Mouse (Mus musculus) cerebellum, adult 8-10 months (tissue): ENCODE data around the gene Prickle4.
A peak's percentile ranks its signal among the peaks of the same experiment; 100 is the strongest.

Experiments
- DNase-seq: peaks from one replicate; pipeline ENCODE4 v3.0.0; 2022

Prickle4 gene

DNA sequence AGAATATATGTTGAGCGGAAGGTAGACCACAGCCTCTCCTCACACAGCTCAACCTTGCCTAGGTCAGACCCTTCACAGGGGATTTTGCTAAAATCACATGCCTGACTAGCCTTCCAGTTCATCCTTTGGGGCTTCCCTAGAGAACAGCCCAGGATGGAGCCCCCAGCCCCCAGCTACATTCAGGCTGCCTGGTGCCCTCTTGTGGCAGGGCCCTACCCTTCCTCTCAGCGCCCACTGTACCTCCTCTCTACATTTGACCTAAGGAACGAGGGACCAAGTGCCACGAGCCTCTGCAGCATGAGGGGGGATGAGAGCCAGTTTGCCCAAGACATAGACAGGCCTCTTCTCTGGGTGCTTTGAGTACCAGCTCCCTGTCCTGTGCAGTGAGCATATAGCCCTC, 10.2 kb upstream of the Prickle4 start:
- no peak for DNase-seq

DNA sequence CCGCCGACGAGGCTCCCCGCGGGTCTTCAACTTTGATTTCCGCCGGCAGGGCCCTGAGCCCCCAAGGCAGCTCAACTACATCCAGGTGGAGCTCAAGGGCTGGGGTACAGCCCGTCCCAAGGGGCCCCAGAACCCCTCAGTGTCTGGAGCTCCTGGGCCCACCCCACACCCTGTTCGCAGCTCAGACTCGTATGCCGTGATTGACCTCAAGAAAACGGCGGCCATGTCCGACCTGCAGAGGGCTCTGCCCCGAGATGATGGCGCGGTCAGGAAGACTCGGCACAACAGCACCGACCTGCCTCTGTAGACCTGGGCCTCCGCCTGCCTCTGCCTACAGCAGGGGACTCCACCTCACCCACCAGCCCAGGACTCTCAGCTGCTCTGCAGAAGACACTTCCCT, 9.0 kb upstream of the Prickle4 start:
- no peak for DNase-seq

DNA sequence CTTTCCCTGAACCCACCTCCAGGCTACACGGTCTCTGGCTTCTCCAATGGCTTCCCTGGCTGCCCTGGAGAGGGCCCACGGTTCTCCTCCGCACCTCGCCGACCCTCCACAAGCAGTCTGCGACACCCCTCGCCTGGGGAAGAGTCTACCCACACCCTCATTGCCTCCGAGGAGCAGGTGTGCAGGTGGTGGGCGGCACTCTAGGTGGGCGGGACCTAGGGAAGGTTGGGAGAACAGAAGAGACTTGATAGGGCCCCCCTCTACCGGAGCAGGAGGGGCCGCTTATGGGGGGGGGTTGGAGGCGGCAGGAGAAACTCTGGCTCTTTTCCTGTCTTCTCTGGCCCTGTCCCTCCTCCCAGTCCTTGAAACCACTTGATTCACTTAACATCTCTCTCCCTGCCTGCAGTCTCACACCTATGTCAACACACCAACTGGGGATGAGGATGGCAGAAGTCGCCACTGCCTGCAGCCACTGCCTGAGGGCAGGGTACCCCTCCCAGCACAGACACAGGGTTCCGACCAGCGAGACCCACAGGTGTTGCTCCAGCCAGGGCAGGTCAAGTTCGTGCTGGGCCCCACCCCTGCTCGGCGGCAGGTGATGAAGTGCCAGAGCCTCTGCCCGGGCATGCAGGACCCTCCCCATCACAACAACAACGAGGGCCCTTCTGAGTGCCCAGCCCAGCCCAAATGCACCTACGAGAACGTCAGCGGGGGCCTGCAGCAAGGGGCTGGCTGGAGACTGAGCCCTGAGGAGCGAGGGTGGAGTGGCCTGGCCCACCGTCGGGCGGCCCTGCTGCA, 8.2 kb upstream of the Prickle4 start:
- DNase-seq, result no peak

DNA sequence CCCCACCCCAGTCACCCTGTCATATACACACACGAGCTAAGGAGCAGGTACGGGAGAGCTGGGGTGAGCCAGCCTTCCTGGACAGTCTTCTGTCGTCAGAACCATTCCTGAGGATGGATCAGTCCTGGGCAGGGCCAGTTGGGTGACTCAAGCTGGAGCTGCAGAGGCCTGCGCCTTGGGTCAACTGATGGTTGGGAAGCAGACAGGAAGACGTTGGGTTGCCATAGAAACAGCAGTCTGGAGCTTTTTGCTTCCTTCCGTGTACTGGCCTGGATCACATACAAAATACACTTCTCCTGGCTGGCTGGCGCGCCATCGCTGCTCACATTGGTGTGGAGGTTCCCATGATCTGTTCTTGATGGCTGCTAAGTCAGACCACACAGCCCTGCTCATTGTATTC, 7.3 kb upstream of the Prickle4 start:
- no peak for DNase-seq

DNA sequence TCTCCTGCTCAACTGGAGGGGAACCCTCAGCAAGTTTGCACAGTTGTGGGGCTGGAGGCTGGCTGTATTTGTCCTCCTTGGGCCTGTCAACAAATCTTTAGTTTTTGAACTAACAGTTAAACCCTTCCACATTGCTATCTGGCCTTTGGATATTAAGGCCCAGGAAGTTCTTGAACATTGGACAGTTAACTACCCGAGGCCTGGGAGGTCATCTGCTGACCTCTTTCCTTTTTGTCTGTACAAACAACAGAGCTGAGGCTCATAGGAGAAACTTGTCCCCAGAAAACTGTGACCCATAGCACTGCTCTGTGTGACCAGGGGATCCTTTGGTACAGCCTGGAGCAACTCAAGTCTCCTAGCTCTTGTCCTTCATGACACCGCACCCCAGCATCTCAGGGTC, 4.5 kb upstream of the Prickle4 start:
- no peak for DNase-seq

DNA sequence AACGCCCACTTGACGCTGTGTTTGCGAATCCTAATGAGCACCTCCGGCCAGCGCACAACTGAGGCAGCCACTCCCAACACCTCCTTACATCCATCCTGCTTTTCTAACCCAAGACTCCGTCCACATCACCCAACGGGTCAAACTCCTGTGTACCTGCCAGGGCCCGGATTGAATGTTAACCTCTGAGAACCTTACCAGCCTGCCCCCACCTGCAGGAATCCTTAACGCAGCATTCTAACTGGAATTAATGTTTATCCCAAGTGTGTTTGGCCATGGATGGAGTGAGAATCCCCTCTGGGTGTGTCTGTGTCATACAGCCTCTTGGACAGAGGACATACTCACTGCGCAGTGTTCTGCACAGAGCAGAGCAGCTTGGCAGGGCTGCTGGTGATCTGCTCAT, 3.6 kb upstream of the Prickle4 start:
- DNase-seq, result no peak

DNA sequence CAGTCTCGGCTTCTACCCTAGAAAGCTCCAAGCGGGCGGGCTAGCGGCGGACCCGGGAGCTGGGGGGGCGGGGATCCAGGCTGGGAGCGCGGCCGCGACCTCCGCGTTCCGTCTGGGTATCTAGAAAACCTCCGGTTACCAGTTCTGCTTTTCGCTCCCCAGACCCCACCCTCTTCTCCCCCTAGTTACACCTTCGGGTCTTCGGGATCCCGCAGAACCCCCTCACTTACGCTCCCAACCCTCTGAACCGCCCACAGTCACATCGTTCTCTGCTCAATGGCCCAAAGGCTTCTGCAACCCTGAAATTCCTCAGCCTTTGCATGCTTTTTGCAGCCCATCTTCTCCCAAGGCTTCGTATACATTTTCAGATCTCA, 788 bp upstream of the Prickle4 start:
- DNase-seq, result no peak

DNA sequence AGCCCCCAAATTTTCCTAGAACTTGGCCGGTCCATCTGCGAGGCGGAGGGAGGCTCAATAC, 264 bp downstream of the Prickle4 start, which contains the start of gene Gm21981:
Gm21981 (minus strand) TSS at position 14 of the 61 bp plus-strand sequence.
- no peak for DNase-seq

DNA sequence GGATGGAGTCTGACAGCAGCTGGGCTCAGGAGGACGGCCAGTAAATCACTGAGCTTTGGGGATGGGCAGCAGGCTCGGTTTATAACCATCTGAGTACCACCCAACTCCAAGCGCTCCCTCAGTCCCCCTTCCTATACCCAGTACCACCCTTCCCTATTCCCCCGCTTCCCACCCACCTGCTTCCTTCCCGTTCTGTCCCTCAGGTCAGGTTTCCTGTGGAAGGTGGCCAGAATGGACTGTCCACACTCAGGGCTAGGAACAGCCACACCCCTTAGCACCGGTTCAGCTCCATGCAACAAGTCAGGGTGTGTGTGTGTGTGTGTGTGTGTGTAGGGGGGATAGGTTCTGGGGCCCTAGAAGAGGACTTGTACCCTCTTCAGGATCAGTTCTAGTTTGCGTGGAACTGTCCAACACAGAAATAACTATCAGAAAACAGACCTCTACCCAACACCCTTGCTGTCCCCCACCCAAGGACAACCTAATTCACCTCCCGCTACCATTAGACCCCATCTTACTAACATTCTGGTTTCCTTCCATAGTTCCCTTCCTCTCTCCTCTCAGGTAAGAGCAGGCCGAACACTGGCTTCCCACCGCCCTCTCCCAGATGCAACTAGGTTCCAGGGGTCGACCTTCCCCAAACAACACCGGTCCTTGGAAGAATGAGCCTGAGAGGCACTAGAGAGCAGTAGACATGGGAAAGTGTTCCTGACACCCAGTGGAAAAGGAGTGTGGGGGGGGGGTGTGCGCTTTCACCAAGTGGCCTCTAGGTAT, 680 bp downstream of the Prickle4 start:
- DNase-seq, result no peak

DNA sequence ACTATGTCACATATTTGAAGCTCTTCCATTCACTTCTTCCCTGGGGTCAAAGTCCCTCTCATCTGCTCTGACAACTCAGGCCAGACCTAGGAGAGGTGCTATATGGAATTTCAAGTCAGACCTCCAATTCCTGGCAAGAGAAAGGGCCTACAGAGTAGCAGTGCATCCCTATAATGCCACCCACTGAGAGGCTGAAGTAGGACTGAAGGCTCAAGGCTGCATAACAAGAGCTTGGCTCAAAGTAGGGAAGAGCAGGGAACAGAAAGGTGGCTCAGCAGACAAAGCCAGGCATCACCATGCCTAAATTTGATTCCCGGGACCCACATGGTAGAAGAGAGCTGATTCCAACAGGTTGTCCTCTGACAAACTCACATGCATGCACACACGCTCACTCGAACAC, 2.9 kb downstream of the Prickle4 start:
- DNase-seq, result no peak

DNA sequence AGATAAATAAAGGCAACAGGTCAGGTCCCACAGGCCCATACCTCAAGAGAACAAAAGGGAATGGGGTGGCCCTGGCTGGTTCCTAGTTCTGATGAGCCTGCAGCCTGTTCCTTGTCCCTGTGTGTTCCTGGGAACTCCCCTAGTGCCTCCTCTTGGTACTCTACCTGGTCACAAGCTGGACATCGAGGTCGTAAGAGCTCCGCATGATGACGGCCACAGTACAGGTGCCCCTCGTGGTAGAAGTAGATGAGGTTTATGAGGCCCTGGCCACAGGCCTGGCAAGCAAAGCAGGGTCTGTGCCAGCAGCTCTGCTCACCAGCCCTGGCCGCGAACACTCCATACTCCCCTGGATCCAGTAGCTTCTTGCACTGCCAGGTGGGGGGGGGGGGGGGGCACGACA, 4.6 kb downstream of the Prickle4 start:
- no peak for DNase-seq

DNA sequence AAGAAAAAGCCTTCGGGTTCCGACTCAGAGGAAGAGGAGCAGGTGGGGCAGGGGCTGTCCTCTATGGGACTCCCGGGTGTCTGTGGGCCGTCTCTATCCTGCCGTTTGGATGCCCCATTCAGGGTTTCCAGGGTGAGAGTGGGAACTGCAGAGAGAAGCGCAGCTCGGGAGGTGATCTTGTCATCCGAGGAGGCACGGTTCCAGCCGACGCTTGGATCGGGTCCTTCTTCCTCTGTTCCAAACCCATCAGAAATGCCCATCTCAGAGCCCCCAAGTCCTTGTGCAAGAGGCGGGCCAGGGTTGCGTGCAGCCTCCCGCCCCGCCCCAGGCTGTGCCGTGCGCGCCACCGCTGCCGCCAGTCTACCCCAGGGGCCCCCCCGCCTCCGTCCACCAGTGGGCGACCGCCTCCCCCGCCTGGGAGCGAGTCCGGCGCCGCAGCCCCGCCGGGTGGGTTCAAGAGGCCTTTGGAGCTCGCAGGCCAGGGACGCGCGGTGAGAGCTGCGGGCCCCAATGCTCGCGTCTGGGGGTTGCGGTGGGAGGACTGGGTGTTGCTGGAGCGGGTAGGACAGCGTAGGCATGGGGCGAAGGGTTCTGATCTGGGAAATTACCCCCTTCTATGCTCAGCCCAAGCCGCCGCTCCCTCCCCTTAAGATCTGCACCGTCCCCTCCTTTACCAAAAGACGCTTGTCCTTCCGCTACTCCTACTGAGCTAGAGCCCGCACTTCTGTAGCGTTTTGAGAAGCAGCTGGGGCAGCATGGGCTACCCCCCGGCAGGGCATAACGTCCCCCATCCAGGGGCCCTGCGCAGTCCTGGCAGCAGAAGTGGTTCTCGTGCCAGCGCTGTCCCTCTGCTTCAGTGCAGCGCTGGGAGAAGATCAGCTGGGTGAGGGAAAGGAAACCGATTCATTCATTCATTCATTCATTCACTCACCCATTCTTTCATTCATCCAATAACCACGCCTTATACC, 5.6 kb downstream of the Prickle4 start, which contains the start of gene Frs3:
Frs3 (plus strand) TSS at position 423 of the 968 bp plus-strand sequence.
- DNase-seq, result peak; percentile 74

DNA sequence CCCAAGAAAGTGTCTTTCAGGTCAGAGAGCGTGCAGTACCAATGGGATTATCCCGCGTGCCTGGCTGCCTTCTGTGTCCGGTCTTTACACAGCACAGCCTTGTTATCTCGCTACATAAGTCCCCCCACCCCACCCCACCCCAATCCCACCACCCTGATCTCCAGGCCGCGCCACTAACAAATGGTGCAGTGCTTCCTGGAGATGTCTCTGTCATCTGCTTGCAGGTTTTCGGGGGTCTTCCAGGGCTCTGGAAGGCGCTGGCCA, 6.3 kb downstream of the Prickle4 start, which contains the start of gene Tomm6:
Tomm6 (minus strand) TSS at position 43 of the 264 bp plus-strand sequence.
- no peak for DNase-seq

DNA sequence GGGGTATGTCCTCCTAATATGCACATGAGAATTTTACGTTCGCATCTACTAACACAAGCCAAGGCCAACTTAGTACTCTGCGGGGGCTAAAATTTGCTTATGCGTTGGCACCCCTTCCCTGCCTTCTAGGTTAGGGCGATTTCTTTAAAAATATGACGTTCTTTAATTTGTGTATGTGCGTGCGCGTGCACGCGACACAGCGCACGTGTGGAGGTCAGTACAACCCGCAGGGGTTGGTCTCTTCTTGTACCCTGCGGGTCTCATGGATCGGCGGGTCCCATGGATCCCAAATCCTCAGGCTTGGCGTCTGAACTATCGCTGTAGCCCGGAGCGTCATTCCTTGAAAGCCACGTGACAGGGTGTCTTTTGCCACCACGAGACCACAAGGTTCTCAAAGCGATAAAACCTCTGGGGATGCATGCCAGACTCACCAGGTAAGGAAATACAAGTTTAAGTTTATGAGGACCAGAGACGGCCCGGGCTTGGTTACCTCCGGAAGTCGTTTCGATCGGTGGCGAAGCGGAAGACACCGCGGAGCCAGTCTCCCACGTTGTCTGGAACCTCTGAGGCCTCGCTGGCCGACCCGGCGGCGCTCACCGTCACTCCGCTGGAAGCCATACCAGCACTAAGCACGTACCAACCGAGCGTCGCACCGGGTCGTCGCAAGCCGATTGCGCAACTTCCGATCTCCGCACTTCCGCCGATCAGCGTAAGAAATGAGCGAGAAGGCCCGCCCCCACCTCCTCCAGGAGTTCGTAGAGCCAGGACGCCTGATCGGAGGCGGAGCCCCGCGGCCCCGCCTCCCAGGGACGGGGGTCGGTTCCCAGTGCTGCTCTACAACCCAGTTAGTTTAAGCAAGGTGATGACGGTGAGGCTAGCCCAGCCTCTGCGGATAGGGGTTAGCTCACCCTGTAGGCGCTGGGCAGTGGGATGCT, 6.9 kb downstream of the Prickle4 start:
- DNase-seq, result peak; percentile 92

DNA sequence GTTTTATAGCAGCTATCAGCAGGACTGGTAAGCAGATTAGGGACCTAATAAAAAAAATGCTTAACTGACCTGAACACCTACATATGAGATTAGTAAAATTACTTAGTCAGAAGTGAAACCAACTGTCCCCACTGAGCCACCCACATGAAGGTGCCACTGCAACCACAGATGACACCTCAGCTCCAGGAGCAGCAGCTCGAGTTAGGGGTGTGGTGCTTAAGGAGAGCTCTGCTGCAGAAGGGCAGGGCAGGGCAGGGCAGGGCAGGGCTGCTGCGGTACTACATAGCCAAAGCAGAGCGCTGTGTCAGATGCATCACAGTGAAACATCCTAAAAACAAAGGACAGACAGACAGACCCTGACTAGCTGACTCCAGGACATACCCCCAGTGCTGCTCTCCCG, 11.7 kb downstream of the Prickle4 start:
- no peak for DNase-seq

DNA sequence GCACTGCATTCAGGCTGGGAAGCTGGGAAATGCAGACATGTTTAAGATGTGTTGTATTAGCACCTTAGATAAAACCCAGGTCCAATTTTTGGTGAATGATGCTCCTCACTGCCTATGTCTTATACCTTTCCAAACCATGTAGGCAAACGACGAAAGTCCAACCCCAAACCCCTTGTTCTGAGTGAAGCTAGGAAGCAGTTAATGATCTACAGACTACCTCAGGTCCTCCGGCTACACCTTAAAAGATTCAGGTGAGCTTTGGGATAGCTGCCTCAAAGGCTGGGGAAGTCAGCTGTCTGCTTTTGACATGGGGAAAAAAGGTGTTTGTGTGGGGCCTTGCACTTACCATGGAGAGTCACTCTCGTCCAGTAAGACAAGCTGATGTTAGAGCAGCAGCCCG, 15.8 kb downstream of the Prickle4 start:
- no peak for DNase-seq

DNA sequence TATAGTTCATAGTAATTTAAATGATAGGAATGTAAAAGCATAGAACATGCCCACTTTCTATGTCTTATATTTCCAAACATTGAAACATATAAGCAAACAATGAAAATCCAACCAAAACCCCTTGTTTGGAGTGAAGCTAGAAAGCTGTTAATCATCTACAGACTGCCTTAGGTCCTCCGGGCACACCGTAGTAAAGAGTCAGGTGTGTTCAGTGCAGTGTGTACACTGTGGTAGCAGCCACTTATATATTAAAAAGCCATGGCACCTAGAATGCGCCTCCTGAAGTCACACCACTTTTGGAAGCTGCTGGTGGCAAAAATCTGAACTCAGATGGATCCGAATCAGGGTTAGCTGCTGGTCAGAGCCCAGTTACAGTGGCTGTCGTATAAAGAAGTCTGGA, 16.3 kb downstream of the Prickle4 start:
- DNase-seq, result no peak

DNA sequence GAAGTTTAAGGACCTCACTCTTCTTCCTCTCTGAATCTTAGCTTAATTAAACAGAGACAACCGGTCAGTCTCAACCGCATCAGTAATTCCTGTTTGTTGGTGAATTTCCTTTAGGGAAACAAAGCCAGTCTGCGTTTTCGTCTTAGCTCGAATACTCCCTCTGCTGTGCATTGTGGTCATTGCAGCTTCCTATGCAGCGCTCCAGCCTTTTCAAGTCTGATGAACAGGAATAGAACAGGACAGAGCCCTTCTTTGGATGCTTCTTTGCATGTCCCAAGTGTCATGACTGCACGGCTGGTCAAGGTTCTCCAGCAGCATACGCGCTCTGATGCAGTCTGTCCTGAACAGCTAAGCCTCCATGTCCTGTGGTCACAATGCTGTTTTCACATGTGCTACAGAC, 18.0 kb downstream of the Prickle4 start:
- peak; percentile 67 for DNase-seq

DNA sequence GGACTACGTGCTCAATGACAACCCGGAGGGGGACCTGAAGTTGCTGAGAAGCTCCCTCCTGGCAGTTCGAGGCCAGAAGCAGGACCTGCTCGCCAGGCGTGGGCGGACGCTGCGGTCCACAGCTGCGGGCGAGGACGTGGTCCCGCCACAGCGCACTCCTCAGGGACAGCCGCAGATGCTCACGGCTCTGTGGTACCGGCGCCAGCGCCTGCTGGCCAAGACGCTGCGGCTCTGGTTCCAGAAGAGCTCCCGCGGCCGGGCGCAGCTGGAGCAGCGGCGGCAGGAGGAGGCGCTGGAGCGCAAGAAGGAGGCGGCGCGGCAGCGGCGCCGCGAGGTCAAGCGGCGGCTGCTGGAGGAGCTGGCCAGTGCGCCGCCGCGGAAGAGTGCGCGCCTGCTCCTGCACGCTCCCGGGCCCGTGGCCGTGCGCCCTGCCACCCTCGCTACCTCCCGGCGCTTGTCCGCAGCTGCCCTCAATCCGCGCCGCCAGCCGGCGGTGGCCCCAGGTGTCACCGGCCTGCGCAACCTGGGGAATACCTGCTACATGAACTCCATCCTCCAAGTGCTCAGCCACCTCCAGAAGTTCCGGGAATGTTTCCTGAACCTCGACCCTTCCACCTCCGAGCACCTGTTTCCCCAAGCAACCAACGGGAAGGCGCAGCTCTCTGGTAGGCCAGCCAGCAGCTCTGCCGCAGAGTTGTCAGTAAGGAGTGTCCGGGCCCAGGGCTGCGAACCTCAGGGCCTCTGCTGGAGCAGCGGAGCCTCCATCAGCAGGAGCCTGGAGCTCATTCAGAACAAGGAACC, 22.0 kb downstream of the Prickle4 start:
- no peak for DNase-seq

DNA sequence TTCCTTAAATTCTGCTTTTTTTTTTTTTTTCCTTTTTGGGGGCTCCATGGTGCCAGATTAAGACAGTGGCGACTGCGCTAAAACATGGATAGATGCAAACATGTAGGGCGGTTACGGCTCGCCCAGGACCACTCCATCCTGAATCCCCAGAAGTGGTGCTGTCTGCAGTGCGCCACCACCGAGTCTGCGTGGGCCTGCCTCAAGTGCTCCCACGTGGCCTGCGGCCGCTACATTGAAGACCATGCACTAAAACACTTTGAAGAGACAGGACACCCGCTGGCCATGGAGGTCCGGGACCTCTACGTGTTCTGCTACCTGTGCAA, 22.6 kb downstream of the Prickle4 start:
- DNase-seq, result no peak

DNA sequence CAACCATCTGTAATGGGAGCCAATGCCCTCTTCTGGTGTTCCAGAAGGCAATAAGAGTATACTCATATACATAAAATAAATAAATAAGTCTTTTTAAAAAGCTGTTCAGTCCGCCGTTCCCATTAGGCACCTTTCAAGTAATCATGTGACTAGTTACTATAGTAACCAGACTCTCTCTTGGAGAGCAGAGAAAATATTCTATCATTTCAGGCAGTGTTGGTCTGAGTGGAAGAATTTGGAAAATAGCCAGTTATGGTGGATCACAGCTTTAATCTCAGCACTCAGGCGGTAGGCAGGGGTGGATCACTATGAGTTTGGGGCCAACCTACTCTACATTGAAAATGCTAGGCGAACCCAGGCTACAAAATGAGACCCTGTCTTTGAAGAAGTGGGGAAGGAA, 25.4 kb downstream of the Prickle4 start:
- no peak for DNase-seq

DNA sequence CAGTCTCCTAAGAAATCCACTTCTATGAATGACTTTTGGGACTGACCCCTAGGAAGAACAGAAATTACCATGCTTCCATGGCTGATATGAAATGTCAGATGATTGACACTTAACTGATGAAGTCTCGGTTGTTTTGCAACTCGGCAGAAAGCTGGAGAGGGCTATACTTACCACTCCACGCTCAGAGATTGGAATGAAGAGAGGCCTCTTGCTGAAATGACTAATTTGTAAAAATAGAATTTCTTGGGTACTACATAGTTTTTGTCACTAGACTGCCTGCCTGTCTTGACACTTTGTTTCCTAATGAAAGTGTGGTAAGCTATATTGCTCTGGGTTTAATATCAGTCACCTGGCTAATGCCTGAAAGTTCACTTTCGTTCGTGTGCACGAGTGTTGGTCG, 30.1 kb downstream of the Prickle4 start:
- no peak for DNase-seq
